Mouse (Mus musculus): ENCODE results near the gene Neurog2.

The Neurog2 gene

DNA sequence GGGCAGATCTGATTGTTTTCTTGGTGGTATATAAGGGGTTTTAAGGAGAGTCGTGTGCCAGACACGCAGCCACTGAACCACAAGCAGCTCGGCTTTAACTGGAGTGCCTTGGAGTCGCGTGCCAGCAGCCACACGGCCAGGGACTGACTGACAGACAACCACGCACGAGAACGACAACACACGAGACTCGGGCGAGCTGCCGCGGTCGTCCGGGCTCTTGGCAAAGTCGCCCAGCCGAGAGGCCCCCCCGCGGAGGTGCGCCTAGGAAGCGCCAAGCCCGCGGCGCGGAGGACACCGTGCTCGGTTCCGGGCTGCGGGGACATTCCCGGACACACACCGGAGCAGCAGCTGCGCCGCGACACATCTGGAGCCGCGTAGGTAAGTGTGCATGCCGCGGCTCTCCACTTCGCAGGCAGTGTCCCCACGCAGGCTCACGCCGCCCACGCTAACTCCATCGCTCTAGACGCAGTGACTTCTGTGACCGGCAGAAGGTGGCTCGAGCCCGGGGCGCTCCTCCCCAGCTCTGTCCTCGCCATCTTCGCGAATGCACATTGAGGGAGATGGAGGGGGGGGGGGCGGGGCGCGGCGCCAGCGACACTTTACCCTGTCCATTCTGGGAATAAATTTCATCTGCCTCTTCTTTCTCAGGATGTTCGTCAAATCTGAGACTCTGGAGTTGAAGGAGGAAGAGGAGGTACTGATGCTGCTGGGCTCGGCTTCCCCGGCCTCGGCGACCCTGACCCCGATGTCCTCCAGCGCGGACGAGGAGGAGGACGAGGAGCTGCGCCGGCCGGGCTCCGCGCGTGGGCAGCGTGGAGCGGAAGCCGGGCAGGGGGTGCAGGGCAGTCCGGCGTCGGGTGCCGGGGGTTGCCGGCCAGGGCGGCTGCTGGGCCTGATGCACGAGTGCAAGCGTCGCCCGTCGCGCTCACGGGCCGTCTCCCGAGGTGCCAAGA, at the start of gene Neurog2:
Neurog2 (plus strand) TSS at position 56 of the 953 bp plus-strand sequence.
- DNase-seq (ENCODE audit: inconsistent ontology term), result peak; percentile 46

DNA sequence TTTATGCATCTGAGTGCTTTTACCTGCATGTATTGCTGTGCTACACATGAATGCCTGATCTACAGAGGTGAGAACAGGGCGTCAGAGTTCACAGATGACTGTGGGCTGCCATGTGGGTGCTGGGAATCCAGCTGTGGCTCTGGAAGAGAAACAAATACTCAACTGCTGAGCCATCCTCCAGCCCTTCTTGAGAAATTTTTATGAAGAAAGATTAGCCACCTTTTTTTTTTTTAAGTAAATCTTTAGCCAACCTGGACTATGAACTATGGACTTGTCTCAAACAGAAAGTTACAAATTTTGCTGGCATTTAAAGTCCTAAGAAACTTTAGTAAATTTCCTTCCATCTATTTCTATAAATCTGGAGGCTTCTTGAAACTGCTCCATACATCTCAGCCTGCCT, 35.8 kb upstream of the Neurog2 start:
- DNase-seq (ENCODE audit: inconsistent ontology term), result no peak

- no peak for DNase-seq (ENCODE audit: inconsistent ontology term)
Observed at GRCm38 (mm10) chr3:127608109-127608508, 24.8 kb upstream of the Neurog2 start.

- peak; percentile 69 for DNase-seq (ENCODE audit: inconsistent ontology term)
Observed at GRCm38 (mm10) chr3:127625296-127625695, 7.6 kb upstream of the Neurog2 start.

DNA sequence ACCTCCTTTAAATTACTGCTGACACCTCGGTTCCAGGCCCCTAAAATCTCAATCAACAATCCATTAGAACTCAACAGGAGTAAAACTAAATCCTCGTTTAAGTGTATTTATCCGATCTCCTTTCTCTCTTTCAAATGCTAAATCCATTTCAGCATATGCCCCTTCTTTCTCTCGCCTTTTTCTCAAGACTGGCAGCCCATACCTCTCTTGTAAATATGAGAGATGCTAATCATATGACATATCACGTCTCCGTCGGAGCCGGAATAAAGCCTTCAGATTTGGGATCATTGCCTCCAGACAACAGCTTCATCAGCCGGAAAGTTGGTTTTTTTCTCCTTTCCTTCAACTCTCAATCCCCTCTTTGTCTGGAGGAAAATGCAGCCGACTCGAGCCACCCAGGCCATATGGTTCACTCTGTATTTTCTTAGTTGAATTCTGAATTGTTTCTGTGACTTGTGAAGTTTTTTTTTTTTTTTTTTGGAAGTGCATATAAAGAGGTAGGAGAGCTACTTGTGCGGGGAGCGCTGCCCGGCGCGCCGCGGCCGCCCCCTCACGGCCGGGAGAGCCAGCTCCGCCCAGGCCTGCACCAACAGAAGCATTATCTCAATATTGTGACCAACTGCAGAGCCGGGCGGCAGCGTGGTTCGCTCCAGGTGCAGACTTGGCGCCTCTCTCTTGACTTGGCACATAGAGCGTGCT, 7.1 kb upstream of the Neurog2 start:
- DNase-seq (ENCODE audit: inconsistent ontology term), result peak; percentile 47

- no peak for DNase-seq (ENCODE audit: inconsistent ontology term)
Observed at GRCm38 (mm10) chr3:127626524-127626923, 6.4 kb upstream of the Neurog2 start.

DNA sequence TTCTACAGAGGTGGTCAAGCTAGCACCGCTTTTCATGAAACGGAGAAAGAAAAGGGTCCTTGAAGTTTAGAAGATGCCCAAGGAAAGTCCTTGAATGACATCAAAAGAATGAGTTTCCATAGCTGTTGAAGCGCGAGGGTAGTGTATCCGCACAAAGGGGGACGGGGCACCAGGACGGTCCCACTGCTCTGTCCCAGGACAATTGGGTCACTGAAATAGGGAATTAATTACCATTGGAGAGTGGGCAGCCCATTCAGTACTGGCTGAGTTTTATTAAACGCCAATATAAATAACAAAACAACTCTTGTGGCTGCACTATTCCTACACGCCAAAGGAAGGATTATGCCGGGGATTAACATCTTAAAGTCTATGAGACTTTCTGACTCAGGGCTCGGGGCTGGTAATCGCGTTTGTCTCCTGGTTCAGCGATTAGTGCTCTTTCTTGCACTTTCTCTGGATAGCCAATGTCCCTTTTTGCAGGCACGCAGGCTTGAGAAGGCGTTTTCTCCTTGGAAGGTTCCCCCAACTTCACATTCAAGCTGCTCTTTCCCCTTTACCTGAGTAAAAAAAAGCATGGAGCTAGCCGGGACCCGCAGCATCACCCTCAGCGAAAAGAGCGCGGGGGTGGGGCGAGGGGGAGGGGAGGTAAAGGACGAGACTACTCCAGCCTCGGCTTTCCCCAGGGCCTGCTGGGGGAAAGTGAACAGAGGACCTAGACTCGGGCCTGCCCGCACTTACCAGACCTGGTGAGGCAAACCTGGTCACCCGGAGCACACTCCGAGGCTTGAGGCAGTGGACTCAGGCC, 5.6 kb upstream of the Neurog2 start:
- DNase-seq (ENCODE audit: inconsistent ontology term), result no peak

DNA sequence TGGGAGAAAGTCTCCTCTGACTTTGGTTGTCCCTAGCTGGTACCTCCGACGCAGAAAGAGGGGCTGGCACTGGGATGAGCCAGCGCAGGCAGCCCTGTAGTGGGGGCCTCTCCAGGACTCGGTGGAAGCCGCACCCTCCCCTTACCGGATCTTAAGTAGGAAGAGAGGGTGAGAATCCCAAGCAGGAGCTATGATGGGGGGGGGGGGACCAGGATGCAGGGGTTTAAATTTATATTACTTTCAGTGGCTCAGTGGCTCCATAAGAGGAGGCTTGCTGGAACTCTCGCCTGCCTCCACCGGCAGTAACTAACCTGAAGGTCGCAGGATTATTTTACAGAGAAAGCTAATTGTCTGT, 5.0 kb upstream of the Neurog2 start:
- DNase-seq (ENCODE audit: inconsistent ontology term), result no peak

DNA sequence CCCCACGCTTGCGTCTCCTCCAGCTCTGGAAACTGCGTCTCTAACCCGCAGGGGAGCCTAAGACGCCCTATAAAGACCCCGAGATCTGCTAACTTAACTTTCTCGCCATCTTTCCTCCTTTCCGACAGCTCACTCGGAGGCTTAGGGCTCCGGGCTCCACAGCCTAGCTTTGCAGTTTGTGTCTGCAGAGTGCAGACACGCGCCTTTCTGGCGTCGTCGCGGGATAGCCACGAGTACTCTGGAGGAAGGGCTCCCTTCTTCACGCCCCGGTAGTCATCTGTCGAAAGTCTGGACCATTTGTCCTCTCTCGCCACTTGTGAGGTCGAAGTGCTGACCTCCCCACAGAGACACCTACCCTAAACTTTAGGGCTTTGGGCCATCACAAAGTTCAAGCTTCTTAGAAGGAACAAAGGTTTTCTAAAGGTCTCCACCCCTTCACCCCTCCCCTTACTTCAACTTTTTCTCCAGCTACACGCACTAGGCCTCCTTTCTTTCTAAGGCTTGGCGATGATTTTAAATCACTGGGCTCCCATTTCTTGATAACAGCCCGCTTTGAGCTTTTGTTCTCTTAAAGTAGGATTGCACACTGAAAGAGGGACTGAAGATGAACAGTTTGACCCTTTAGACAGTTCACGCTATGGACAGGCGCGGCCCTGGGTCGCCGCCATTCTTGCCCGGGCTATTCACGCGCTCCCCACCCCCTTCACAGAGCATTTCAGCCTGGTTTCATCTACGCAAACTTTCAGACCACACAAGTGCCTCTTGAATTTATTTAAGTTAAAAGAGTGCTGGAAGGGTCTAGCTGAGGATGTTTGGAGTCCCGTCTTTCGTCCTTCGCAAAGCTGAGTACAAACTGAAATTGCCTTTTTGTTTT, 4.4 kb upstream of the Neurog2 start:
- DNase-seq (ENCODE audit: inconsistent ontology term), result no peak

DNA sequence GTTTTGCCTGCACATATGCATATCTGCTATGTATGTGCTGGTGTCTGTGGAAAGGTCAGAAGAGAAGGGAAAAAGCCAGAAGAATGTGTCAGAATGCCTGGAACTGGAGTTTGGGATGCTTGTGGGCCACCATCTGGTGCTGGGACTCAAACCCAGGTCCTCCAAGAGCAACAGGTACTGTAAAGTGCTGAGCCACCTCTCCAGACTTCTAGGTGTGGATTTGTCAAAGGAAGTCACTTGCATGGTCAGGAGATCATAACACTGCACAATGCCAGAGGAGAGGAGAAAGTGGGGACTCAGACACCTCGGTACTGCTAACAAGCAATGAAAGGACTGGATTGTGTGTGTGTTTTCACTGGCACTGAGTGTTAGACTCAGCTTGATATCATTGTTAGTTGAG, 2.7 kb upstream of the Neurog2 start:
- no peak for DNase-seq (ENCODE audit: inconsistent ontology term)

DNA sequence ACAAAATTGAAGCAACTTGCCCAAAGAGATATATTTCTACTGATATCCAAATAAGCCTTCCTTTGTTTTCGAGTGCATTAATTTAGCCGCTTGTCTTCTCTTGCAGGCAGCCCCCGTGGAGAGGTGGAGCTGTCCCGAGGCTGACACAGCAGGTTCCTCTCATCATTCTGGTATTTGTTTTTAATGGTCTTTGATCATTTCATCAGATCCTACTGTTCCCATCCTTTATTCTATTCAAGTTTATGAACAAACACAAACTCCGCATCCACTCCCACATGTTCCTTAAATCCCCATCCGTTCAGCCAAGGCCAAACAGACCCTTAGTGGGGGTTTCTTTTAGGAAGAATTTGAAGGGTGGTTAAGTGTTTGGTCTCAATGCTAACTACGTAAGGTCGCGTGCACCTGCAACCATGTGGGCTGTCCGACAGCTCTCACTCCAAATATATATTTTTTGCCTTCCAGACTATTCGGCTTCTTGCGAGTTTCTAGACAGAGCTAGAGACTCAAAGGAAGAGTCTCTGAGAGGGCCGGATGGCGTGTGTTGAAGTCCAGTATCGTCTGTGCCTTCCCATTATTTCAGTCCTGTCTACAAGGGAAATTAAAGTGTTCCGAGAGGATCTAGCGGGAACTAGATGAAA, 2.1 kb upstream of the Neurog2 start:
- no peak for DNase-seq (ENCODE audit: inconsistent ontology term)

DNA sequence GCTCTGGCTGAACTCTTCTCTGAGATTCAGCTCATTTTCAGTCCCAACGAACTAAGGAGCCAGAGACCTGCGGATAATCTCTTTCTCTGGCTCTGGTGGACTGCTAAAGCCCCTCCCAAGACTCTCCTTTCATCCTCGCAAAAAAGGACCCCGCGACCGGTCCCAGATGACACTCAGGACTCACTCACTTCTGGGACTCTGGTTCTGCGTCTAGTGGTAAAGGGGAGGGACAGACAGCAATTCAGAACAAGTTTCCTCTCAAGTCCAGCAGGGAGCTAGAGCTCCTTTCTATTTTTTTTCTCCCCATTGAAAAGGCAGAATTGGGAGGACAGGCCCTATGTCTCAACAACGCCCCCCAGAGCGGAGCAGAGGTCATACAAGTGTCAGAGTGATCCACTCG, 1.4 kb upstream of the Neurog2 start:
- DNase-seq (ENCODE audit: inconsistent ontology term), result no peak

DNA sequence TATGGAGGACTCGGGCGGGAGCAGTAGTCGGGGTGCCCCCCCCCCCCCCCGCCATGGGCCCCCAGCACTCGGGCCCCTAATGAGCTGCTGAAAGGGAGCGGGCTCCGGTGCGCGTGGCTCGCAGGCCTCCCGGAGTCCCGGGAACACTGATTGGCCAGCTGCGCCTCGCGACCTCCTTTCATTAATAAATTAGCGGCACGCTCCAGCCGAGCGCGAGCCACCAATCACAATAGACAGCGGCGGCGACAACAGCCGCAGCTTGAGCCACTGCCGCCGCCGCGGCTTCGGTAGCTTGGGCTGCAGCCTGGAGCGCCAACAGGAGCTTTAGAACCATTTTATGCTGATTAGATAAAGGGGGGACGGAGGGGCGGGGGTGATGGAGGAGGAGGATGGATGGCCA, 404 bp upstream of the Neurog2 start:
- DNase-seq (ENCODE audit: inconsistent ontology term), result peak; percentile 71

- peak; percentile 85 for DNase-seq (ENCODE audit: inconsistent ontology term)
Observed at GRCm38 (mm10) chr3:127634101-127634983, 1.4 kb downstream of the Neurog2 start.

GRCm38 (mm10) chr3:127634984-127635349, 2.0 kb downstream of the Neurog2 start:
- no peak for DNase-seq (ENCODE audit: inconsistent ontology term)

DNA sequence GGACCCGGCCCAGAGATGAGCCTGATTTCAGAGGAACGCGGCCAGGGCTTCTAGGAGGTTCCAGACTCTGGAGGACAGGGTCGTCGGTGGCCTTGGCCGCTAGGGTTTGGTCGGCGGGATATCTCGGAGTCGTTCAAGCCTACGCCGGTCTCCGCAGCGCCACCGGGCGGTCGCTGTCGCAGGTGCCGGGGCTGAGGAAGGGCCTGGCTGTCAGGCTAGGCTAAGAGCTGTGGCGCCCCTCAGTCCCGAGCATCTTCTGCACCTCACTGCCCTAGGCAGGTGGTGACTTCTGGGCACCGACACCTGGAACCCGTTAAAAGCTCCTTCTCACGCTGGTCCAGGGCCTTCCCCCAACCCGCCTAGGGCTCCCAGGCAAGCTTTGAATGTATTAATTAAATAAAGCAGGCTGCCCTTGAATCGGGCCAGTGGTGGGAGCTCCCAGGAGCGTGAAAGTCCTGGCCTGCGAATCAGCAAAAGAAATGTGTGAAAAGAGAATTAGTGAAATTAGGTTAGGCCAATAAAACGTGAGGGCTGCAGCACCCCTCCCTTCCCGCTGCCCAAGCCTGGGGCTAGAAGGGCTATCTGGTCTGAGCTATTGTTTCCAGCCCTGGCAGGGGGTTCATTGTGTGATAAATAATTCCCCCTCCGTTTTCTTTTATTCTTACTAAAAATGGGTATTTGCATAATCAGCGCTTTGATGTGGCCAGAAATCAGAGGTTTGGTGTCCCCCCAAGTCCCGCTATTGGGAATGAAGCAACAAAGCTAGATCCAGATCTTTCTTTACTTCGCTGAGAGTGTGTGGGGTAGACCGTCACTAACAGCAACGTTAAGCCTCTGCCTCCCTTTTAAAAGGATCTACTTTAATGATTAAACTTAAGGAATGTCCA, 7.2 kb downstream of the Neurog2 start:
- DNase-seq (ENCODE audit: inconsistent ontology term), result peak; percentile 32

DNA sequence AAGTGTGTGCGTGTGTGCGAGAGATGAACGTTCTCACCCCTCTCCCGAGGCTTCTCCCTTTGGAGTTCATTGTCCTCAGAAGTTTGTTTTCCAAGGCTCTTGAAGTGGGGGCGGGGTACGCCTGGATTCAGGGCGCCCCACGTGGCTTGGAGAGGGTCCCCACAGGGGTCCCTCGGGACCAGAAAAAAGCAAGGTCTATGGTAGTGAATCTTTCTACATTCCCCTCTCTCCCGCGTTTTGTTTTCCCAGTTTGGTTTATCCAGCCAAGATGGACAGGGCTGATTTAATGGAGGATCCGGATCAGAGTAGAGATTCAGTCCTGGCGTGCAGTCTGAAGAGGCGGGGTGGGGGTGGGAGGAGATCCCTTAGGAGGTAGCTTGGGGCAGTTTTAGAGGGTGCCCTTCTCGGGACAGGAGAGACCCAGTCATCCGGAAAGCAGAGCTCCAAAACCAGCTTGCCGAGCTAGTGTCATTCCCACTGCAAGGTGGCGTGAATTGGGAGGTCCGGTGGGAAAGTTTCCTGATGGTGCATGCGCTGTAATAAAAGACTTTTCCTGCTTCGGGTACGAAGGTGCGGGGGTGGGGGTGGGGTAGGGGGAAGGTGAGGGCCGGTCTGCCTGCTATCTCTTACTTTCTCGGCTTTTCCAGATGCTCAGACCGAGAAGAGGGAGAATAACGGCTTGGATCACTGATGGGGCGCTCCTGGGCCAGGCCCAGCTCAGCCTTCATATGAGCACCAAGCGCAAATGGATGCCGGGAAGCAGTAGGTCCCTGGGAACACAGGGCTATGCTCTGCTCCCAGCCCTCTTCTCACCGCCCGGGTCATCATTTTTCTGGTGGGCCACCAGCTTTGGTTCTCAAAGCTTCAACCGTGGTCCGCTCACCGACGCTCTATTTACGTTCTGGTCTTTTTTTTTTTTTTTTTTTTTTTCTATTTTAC, 8.1 kb downstream of the Neurog2 start:
- no peak for DNase-seq (ENCODE audit: inconsistent ontology term)

GRCm38 (mm10) chr3:127642211-127642610, 9.3 kb downstream of the Neurog2 start:
- no peak for DNase-seq (ENCODE audit: inconsistent ontology term)
